Mouse (Mus musculus): ENCODE results near the gene Erfe. TPM values are rescaled to one million over a fixed set of nuclear protein-coding genes. Genes with fewer than 3 reads are reported as not detected.

The Erfe gene
- polyA plus RNA-seq, 1 experiment from 2014 or later: 0.27 TPM

DNA sequence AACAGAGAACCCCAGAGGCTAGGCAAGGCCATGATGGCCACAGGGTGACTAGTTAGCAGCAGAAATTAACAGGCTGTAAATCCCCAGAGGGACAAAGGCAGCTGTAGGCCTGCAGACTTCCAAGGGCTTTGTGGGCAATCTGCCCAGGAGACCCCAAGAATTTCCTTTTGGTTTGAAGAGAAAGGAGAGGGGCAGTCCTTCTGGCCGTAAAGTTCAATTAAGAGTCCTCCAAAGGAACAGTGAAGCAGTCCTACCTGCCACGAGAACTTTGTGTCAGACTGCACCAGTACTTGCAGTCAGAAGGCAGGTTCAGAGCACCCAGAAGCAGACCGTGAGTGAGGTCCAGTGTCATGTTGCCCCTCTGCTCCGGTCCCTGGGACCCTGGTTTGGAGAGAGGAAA lies 48.7 kb downstream of the Erfe start:
- ATAC-seq (replicated peaks): no peak
- 32% methylated on average over 4 of the region's 4 CpGs for WGBS
- Histone ChIP-seq H3K4me1 (peaks cover 39% of the 10 kb centered on the region), H3K4me3 (no peak overlapping the region), H3K9me3 (no peaks in the 10 kb centered on the region), H3K4me2 (peak overlapping the region; percentile 92; the same call in 1 of the 2 replicates), H3K27me3 (replicated peaks) (no peaks in the 10 kb centered on the region), H3K9ac (peak overlapping the region; percentile 77; the same call in 1 of the 2 replicates), H3K27ac (peak overlapping the region; percentile 90), H3K36me3 (replicated peaks) (0 out of 2 replicates have a peak, but pooled peaks cover 5% of the 10 kb centered on the region)

DNA sequence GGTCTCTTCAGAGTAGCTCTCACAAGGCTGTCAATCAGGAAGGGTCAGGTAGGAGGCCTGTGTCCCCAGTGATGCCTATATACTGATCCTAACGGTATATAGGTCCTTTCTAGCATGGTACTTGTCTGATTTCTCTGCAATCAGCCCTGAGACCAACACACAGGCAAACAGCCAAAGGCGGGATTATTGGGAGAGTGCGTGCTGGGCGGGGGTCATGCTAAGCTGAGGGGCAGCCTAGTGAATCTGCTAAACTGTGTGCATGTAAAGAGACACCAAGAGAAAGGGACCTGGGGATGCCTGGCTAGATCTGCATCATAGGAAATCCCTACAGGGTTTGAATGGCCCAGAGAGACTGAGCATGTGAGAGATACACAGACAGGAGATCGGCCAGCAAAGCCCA lies 49.1 kb downstream of the Erfe start:
- no peaks in the 10 kb centered on the region for H3K9me3 ChIP-seq
- H3K4me2 ChIP-seq: no peak overlapping the region
- H3K27me3 ChIP-seq (replicated peaks): no peaks in the 10 kb centered on the region
- H3K4me3 ChIP-seq: no peak overlapping the region
- H3K27ac ChIP-seq: peak overlapping the region; percentile 90
- peaks cover 39% of the 10 kb centered on the region for H3K4me1 ChIP-seq
- WGBS: 28% methylated on average over 5 of the region's 5 CpGs
- H3K9ac ChIP-seq: no peak overlapping the region; the same call in 1 of the 2 replicates
- 0 out of 2 replicates have a peak, but pooled peaks cover 5% of the 10 kb centered on the region for H3K36me3 ChIP-seq (replicated peaks)
- no peak for ATAC-seq (replicated peaks)

- Histone ChIP-seq H3K4me3 (no peak overlapping the region), H3K4me2 (no peak overlapping the region), H3K27ac (no peak overlapping the region), H3K27me3 (replicated peaks) (no peaks in the 10 kb centered on the region), H3K4me1 (peaks cover 22% of the 10 kb centered on the region), H3K9ac (no peak overlapping the region), H3K36me3 (replicated peaks) (0 out of 2 replicates have a peak, but pooled peaks cover 5% of the 10 kb centered on the region), H3K9me3 (no peaks in the 10 kb centered on the region)
- WGBS: 83% methylated on average over 1 of the region's 1 CpGs
- ATAC-seq (replicated peaks): no peak
These were observed 51.8 kb downstream of the Erfe start for GRCm38 (mm10) chr1:91417991-91418390.

DNA sequence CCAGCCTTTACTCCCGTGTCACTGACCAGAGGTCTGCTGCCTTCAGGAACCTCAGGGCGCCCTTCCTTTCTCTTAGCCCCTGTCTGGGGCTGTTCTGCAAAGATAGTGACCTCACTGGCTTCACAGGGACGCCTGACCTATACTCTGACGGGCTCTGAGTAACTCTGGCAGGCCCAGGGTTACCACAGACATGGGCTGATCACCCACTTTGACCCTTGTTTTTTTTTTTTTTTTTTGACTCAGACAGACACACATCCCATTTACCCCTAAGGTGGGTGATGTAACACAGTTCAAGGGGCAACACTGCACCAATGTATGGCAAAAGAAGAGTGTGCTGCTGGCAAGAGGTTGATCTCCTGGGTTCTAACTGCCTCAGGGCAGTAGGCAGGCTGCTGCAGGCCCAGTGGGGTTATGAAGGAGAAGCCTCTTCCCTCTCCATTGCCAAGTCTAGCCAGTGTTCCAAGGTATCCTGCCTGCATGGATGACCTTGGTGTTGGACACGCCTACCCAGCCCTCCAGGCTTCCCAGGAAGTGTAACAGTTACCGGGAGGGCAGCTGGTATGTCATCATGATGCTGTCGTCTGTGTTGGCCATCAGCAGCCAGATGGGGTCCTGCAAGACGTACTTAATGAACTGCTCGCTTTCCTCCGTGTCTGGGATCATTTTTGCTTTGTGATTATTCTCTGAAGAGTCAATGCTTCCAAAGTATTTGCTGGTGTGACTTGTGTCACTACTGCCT lies 53.8 kb downstream of the Erfe start:
- no peak overlapping the region for H3K9ac ChIP-seq
- ATAC-seq (replicated peaks): no peak
- no peak overlapping the region for H3K4me3 ChIP-seq
- H3K4me1 ChIP-seq: peaks cover 5% of the 10 kb centered on the region
- H3K27me3 ChIP-seq (replicated peaks): no peaks in the 10 kb centered on the region
- no peak overlapping the region for H3K27ac ChIP-seq
- no peaks in the 10 kb centered on the region for H3K9me3 ChIP-seq
- WGBS: 73% methylated on average over 10 of the region's 10 CpGs
- no peak overlapping the region for H3K4me2 ChIP-seq
- H3K36me3 ChIP-seq (replicated peaks): 0 out of 2 replicates have a peak, but pooled peaks cover 5% of the 10 kb centered on the region

DNA sequence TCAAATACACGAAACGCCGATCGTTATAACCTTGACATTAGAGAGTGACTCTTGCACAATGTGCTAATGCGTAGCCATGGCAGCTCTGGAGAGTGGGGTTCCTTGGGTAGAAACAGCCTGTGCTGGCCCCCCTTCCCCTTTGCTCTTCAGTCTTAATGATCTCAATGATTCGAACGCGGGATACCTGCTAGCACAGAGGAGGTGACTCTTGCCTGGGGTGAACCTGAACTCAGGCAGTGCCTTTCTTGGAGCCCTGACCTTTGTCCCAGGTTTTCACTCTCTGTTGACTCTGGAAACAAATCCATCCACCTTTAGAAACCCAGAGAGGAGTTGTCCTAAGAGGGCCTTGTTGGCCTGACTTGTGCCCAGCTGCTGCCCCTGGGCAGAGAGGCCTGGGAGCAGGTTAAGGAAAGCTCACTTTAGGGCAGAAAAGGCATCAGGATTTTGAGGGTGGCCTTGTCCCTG lies 54.4 kb downstream of the Erfe start:
- Histone ChIP-seq H3K9me3 (no peaks in the 10 kb centered on the region), H3K36me3 (replicated peaks) (0 out of 2 replicates have a peak, but pooled peaks cover 5% of the 10 kb centered on the region), H3K4me3 (no peak overlapping the region), H3K27me3 (replicated peaks) (no peaks in the 10 kb centered on the region), H3K27ac (no peak overlapping the region), H3K4me2 (no peak overlapping the region), H3K4me1 (no peaks in the 10 kb centered on the region; the same call in 1 of the 2 replicates), H3K9ac (no peak overlapping the region)
- 85% methylated on average over 8 of the region's 8 CpGs for WGBS
- ATAC-seq (replicated peaks): no peak

Other genes starting within 250 kb of the Erfe start
- gene Rbm44, start 221.3 kb upstream of the Erfe start, polyA plus RNA-seq (2015; fragmentation: Nextera tagmentation; extraction: Ambion mirVana): 0.15 and 0.18 TPM in 2 replicates
- 5.4 and 6.5 TPM in 2 replicates for gene Ramp1, start 186.6 kb upstream of the Erfe start, polyA plus RNA-seq (2015; fragmentation: Nextera tagmentation; extraction: Ambion mirVana)
- gene Ube2f, start 116.1 kb upstream of the Erfe start, polyA plus RNA-seq (2015; fragmentation: Nextera tagmentation; extraction: Ambion mirVana): 58.5 and 60.4 TPM in 2 replicates
- gene Scly, start 68.1 kb upstream of the Erfe start, polyA plus RNA-seq (2015; fragmentation: Nextera tagmentation; extraction: Ambion mirVana): 12.6 and 12.7 TPM in 2 replicates
- 0.08 and 0.13 TPM in 2 replicates for gene Espnl, start 44.4 kb upstream of the Erfe start, polyA plus RNA-seq (2015; fragmentation: Nextera tagmentation; extraction: Ambion mirVana)
- 0.09 and 0.10 TPM in 2 replicates for gene Klhl30, start 15.4 kb upstream of the Erfe start, polyA plus RNA-seq (2015; fragmentation: Nextera tagmentation; extraction: Ambion mirVana)
- gene Ilkap, start 32.4 kb downstream of the Erfe start, polyA plus RNA-seq (2015; fragmentation: Nextera tagmentation; extraction: Ambion mirVana): 150 and 152 TPM in 2 replicates
- 192 and 212 TPM in 2 replicates for gene Hes6, start 47.6 kb downstream of the Erfe start, polyA plus RNA-seq (2015; fragmentation: Nextera tagmentation; extraction: Ambion mirVana)
- gene Per2, start 92.9 kb downstream of the Erfe start, polyA plus RNA-seq (2015; fragmentation: Nextera tagmentation; extraction: Ambion mirVana): 5.1 and 5.3 TPM in 2 replicates
- 11.4 and 12.1 TPM in 2 replicates for gene Traf3ip1, start 128.2 kb downstream of the Erfe start, polyA plus RNA-seq (2015; fragmentation: Nextera tagmentation; extraction: Ambion mirVana)
- gene Asb1, start 174.1 kb downstream of the Erfe start, polyA plus RNA-seq (2015; fragmentation: Nextera tagmentation; extraction: Ambion mirVana): 11.8 and 12.5 TPM in 2 replicates

All from midbrain, embryonic 15.5 days (tissue).